In the genomic region with DNA sequence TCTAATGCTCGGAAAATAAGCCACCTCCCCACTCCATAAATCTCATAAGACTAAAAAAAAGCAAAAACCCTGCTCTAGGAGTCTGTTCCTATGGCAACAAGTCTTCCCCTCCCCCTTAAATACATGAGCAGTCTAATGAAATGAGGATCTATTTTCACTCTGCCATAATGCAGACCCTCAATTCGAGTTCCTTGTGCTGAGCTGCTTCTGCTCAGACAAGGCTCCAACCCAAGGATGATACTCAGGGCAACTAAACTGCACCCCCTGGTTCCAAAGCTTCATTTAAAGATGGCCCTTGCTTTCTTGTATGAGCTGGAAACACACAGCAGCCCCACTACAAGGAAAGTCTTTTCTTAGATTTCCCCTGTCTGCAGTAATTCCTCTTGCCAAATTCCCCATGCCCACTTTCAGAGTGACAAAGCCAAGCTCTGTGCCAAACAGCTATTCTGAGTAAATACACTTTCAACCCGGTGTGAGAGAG, we compare ENCODE assay signal across 1 mouse cellular context.
A peak's percentile ranks its signal among the peaks of the same experiment; 100 is the strongest.
TF ChIP-seq lines count a peak whose summit lies in the region.

No protein-coding gene starts in this region.

TF ChIP-seq in CH12.LX, 34 proteins besides CTCF, POLR2A, EP300 and RAD21 (continued from another document):
- TF ChIP-seq SMC3 (IDR thresholded peaks at IDR 0.05; ENCODE audit: low read depth, low read length): no peak
- TF ChIP-seq ZNF384 (IDR thresholded peaks at IDR 0.05; ENCODE audit: low read depth, low read length): peak; percentile 51; the same call in 1 of the 2 replicates
